Mouse (Mus musculus) stomach, postnatal 0 days (tissue): ENCODE data around the gene Clec4a1. TPM values are rescaled to one million over a fixed set of nuclear protein-coding genes. Genes with fewer than 3 reads are reported as not detected.
A peak's percentile ranks its signal among the peaks of the same experiment; 100 is the strongest.

Source experiments
- ATAC-seq: fragments of 200-750 bp; cut with Nextera tagmentation; 2 replicates; pipeline ENCODE4 v1.8.0; 2017; ENCODE audit not compliant: low FRiP score, low TSS enrichment
- DNase-seq: peaks from one replicate; pipeline ENCODE4 v3.0.0-alpha.2; 2016; ENCODE audit warnings: low spot score
- H3K27ac ChIP-seq: fragments of 300-500 bp; sonication (generic); replicated peaks from 2 replicates; pipeline ENCODE4 v1.5.1; 2014; ENCODE audit warnings: mild to moderate bottlenecking, control low read depth
- H3K27me3 ChIP-seq: fragments of 300-500 bp; sonication (generic); 2 replicates; pipeline ENCODE4 v1.6.1; 2014; ENCODE audit warnings: low read length; ENCODE audit not compliant: control insufficient read depth, insufficient read depth
- H3K36me3 ChIP-seq: fragments of 300-500 bp; sonication (generic); 2 replicates; pipeline ENCODE4 v1.6.1; 2014; ENCODE audit warnings: low read length, mixed read lengths; ENCODE audit not compliant: control insufficient read depth, insufficient read depth
- H3K4me1 ChIP-seq: fragments of 300-500 bp; sonication (generic); replicated peaks from 2 replicates; pipeline ENCODE4 v1.6.1; 2014; ENCODE audit warnings: antibody characterized with exemption; ENCODE audit not compliant: control insufficient read depth, insufficient read depth
- H3K4me2 ChIP-seq: fragments of 300-500 bp; sonication (generic); replicated peaks from 2 replicates; pipeline ENCODE4 v1.6.1; 2014; ENCODE audit warnings: low read depth, mild to moderate bottlenecking, control low read depth, moderate library complexity
- H3K4me3 ChIP-seq: fragments of 300-500 bp; sonication (generic); 2 replicates; pipeline ENCODE4 v1.5.1; 2014; ENCODE audit warnings: low read depth, low read length, control low read depth
- H3K9ac ChIP-seq: fragments of 300-500 bp; sonication (generic); 2 replicates; pipeline ENCODE4 v1.6.1; 2014; ENCODE audit warnings: mild to moderate bottlenecking, low read length, control low read depth, mixed read lengths
- H3K9me3 ChIP-seq: fragments of 300-500 bp; sonication (generic); 2 replicates; pipeline ENCODE4 v1.6.1; 2016; ENCODE audit warnings: low read length; ENCODE audit not compliant: control insufficient read depth
- CTCF ChIP-seq: IDR thresholded peaks from 2 replicates; pipeline ENCODE4 v1.5.1; 2016; ENCODE audit warnings: antibody characterized with exemption, low read depth, mild to moderate bottlenecking, moderate library complexity
- EP300 ChIP-seq: optimal IDR thresholded peaks from 2 replicates; pipeline ENCODE3; 2016; ENCODE audit warnings: antibody characterized with exemption
- WGBS: fragments of 180-500 bp; shearing (Covaris S2); extraction: QIAGEN DNeasy Blood & Tissue Kit; methylation state at CpG from one replicate; pipeline ENCODE4 v1.1.7; 2014; 5-methylcytosine and 5-hydroxymethylcytosine counted together
- polyA plus RNA-seq: library from polyadenylated mRNA; unstranded; fragments of >200 nt; fragmentation: Nextera tagmentation; extraction: Ambion mirVana; gene quantifications from 2 replicates; pipeline ENCODE4 v1.2.1, GENCODE M21; 2015

Clec4a1 gene
- 3.4 and 4.4 TPM in 2 replicates for polyA plus RNA-seq

GRCm38 (mm10) chr6:122921451-122921850 is at the start of gene Clec4a1:
Gene Clec4a1, plus strand, starts transcription at chr6:122921848.
- ATAC-seq (no peak), DNase-seq (no peak)
- Histone ChIP-seq H3K4me2 (no peak within 1 kb of the TSS), H3K4me3 (no peak within 1 kb of the TSS), H3K9me3 (no peaks in the 10 kb centered on the region), H3K27ac (no peak within 1 kb of the TSS), H3K27me3 (no peaks in the 10 kb centered on the region), H3K9ac (no peak within 1 kb of the TSS), H3K4me1 (no peaks in the 10 kb centered on the region), H3K36me3 (no peaks in the 10 kb centered on the region)
- 45% methylated on average over 4 of the region's 4 CpGs for WGBS
- no peak for TF ChIP-seq CTCF
- TF ChIP-seq EP300 = no peak

DNA sequence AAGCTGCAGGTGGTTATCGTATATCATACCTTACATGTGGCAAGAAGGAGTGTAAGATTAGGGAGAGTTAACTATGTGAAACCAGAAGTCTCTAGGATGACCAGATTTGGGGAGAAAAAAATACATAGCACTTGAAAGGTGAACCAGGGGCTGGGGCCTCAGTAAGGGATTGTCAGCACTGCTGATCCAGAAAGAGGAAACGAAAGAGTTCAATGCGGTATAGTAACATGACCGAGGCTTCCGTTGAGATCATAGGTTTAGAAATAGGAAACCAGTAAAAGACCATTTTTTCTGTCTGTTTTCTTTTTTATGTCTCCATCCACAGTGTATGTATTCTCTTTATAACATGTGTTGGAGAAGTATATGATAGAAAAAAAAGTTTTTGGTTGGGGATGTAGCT is 48.8 kb upstream of the Clec4a1 start:
- no peak overlapping the region for H3K4me3 ChIP-seq
- WGBS = 92% methylated on average over 5 of the region's 5 CpGs
- H3K4me2 ChIP-seq = no peak overlapping the region
- no peak for ATAC-seq
- no peaks in the 10 kb centered on the region for H3K27me3 ChIP-seq
- H3K36me3 ChIP-seq = 0 out of 2 replicates have a peak, but pooled peaks cover 2% of the 10 kb centered on the region
- TF ChIP-seq CTCF (no peak), EP300 (no peak)
- no peaks in the 10 kb centered on the region for H3K9me3 ChIP-seq
- no peaks in the 10 kb centered on the region for H3K4me1 ChIP-seq
- H3K27ac ChIP-seq = no peak overlapping the region
- no peak overlapping the region for H3K9ac ChIP-seq
- no peak for DNase-seq

- Histone ChIP-seq H3K9ac (peak within 1 kb of the TSS; percentile 92), H3K27me3 (no peaks in the 10 kb centered on the region), H3K27ac (peak within 1 kb of the TSS; percentile 92), H3K4me1 (no peaks in the 10 kb centered on the region), H3K9me3 (no peaks in the 10 kb centered on the region), H3K36me3 (0 out of 2 replicates have a peak, but pooled peaks cover 2% of the 10 kb centered on the region), H3K4me2 (peak within 1 kb of the TSS; percentile 66), H3K4me3 (peak within 1 kb of the TSS; percentile 96)
- WGBS = 6% methylated on average over 42 of the region's 43 CpGs
- DNase-seq = peak; percentile 97
- TF ChIP-seq EP300 (peak; percentile 50), CTCF (peak; percentile 87)
- peak; percentile 98 for ATAC-seq
Observed at GRCm38 (mm10) chr6:122873871-122874719, 47.6 kb upstream of the Clec4a1 start, which contains the start of gene Necap1. Gene Necap1, plus strand, starts transcription at chr6:122874474.

- H3K36me3 ChIP-seq = 0 out of 2 replicates have a peak, but pooled peaks cover 2% of the 10 kb centered on the region
- H3K4me1 ChIP-seq = no peaks in the 10 kb centered on the region
- peak; percentile 56 for DNase-seq
- H3K9me3 ChIP-seq = no peaks in the 10 kb centered on the region
- peak overlapping the region; percentile 92 for H3K27ac ChIP-seq
- 1% methylated on average over 31 of the region's 31 CpGs for WGBS
- TF ChIP-seq EP300 (peak; percentile 5), CTCF (no peak)
- H3K27me3 ChIP-seq = no peaks in the 10 kb centered on the region
- H3K4me2 ChIP-seq = peak overlapping the region; percentile 66
- peak overlapping the region; percentile 92 for H3K9ac ChIP-seq
- H3K4me3 ChIP-seq = peak overlapping the region; percentile 96
- ATAC-seq = peak; percentile 76
Observed at GRCm38 (mm10) chr6:122874720-122875389, 46.8 kb upstream of the Clec4a1 start.

DNA sequence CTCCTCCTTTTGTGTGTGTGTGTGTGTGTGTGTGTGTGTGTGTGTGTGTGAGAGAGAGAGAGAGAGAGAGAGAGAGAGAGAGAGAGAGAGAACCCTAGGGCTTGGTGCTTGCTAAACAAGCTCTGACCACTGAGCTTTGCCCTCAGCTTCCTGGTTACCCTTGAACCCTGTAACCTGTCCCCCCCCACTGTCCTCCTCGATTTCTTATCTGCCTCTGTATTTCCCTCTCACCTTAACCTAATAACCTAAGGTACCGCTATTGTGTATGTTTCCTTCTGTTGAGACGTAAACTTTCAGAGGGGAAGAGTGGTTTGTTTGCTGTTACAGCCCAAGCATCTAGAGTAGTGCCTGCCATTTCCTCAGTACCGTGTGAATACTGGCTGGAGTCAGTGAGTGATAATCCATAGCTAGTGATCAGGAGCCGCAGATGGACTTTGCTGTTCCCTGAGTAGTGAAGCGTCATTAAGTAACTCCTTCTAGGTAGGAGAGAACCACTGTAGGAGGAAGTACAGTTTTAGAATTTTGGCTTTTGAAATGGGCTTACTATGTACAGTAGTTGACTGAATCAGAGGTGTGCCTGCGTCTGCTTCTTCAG is 42.4 kb upstream of the Clec4a1 start:
- no peak for ATAC-seq
- DNase-seq = no peak
- no peaks in the 10 kb centered on the region for H3K9me3 ChIP-seq
- TF ChIP-seq CTCF (no peak), EP300 (no peak)
- no peaks in the 10 kb centered on the region for H3K27me3 ChIP-seq
- WGBS = 71% methylated on average over 7 of the region's 7 CpGs
- no peaks in the 10 kb centered on the region for H3K4me1 ChIP-seq
- H3K9ac ChIP-seq = no peak overlapping the region
- no peak overlapping the region for H3K4me2 ChIP-seq
- no peak overlapping the region for H3K27ac ChIP-seq
- no peak overlapping the region for H3K4me3 ChIP-seq
- H3K36me3 ChIP-seq = peaks cover 23% of the 10 kb centered on the region
